Mouse (Mus musculus) spleen, adult 12 weeks (tissue): Measurements from ENCODE around the gene Mgll.

Source experiments
- DNase-seq: peaks from one replicate; pipeline ENCODE4 v3.0.0; 2022; ENCODE audit warnings: low spot score

The Mgll gene

GRCm38 (mm10) chr6:88770981-88771380 is 46.8 kb downstream of the Mgll start:
- DNase-seq: no peak

GRCm38 (mm10) chr6:88772041-88772440 is 47.8 kb downstream of the Mgll start:
- DNase-seq: no peak

- DNase-seq: no peak
Measured at GRCm38 (mm10) chr6:88774055-88774454, 49.8 kb downstream of the Mgll start.

GRCm38 (mm10) chr6:88775267-88775666 is 51.1 kb downstream of the Mgll start:
- DNase-seq: no peak

- peak; percentile 38 for DNase-seq
Measured at GRCm38 (mm10) chr6:88776336-88776923, 52.2 kb downstream of the Mgll start.

- DNase-seq: no peak
Measured at GRCm38 (mm10) chr6:88776964-88777363, 52.8 kb downstream of the Mgll start.

GRCm38 (mm10) chr6:88778047-88778688 is 54.0 kb downstream of the Mgll start:
- no peak for DNase-seq

GRCm38 (mm10) chr6:88779755-88780154 is 55.5 kb downstream of the Mgll start:
- DNase-seq: no peak

GRCm38 (mm10) chr6:88781919-88782318 is 57.7 kb downstream of the Mgll start:
- no peak for DNase-seq

GRCm38 (mm10) chr6:88782981-88783397 is 58.8 kb downstream of the Mgll start:
- DNase-seq: peak; percentile 77

GRCm38 (mm10) chr6:88784691-88785173 is 60.5 kb downstream of the Mgll start:
- DNase-seq: no peak

- DNase-seq: no peak
Measured at GRCm38 (mm10) chr6:88785331-88785730, 61.1 kb downstream of the Mgll start.

- DNase-seq: no peak
Measured at GRCm38 (mm10) chr6:88785781-88786542, 61.8 kb downstream of the Mgll start.

GRCm38 (mm10) chr6:88786732-88787445 is 62.7 kb downstream of the Mgll start:
- DNase-seq: no peak

GRCm38 (mm10) chr6:88787496-88787895 is 63.3 kb downstream of the Mgll start:
- no peak for DNase-seq

- no peak for DNase-seq
Measured at GRCm38 (mm10) chr6:88788219-88788618, 64.0 kb downstream of the Mgll start.

GRCm38 (mm10) chr6:88791299-88791698 is 67.1 kb downstream of the Mgll start:
- no peak for DNase-seq

- DNase-seq: no peak
Measured at GRCm38 (mm10) chr6:88792147-88792691, 68.0 kb downstream of the Mgll start.

GRCm38 (mm10) chr6:88793243-88793642 is 69.0 kb downstream of the Mgll start:
- DNase-seq: no peak

GRCm38 (mm10) chr6:88793872-88794271 is 69.7 kb downstream of the Mgll start:
- DNase-seq: no peak

- DNase-seq: no peak
Measured at GRCm38 (mm10) chr6:88794561-88794971, 70.4 kb downstream of the Mgll start.

- DNase-seq: no peak
Measured at GRCm38 (mm10) chr6:88800191-88800590, 76.0 kb downstream of the Mgll start.
